Mouse (Mus musculus) regulatory T cell (primary cell): ENCODE data around the gene Zscan4e.
"Not testable (repeated sequence)": the region's sequence is repeated elsewhere in the genome, so short reads cannot be mapped to it uniquely, and the experiment has no call there.

ENCODE experiments used
- in situ Hi-C: fragments of 300-600 bp; cut with MboI, MseI; formaldehyde crosslinking; loops from one replicate; pipeline ENCODE4 v1.15.1; 2025; ENCODE audit warnings: high pct_unique_total_duplicates

Zscan4e gene

GRCm38 (mm10) chr7:11310582-11310981 lies at the start of gene Zscan4e:
TSS of gene Zscan4e (minus strand) at chr7:11310682.
- in situ Hi-C loops: not testable (repeated sequence)
